Mouse (Mus musculus) central nervous system, embryonic 11.5 days (tissue): ENCODE data around the gene Wrnip1. TPM values are rescaled to one million over a fixed set of nuclear protein-coding genes. Genes with fewer than 3 reads are reported as not detected.

ENCODE experiments used
- polyA plus RNA-seq: library from polyadenylated mRNA; depleted of rRNA; stranded (reverse); fragments of >200 nt; gene quantifications from 2 replicates; pipeline ENCODE4 v1.2.3, GENCODE M21; 2012; rRNA removed

The Wrnip1 gene
- 32.9 and 39.8 TPM in 2 replicates for polyA plus RNA-seq

DNA sequence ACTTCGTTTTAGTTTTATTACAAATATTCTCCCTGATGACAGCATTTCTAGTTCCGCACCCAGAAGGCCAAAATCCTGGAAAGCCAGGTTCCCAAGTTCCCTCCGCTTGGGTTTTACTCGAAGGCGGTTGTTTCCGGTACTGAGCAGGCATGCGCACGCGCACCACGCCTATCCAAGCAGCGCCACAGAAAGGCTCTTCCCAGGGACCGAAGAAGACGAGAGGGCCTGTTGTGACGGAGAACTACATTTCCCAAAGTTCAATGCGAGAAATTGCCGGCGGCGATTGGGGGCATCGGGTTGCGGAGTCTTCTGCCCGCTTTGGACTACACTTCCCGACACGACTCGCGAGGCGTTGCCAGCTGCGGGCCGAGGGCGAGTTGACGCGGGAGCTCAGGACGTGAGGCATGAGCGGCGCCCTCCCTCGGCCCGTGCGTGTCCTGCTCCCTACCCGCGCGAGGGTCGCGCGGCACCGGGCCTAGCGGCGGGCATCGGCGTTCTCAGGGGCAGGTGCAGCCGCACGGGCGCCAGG, at the start of gene Wrnip1:
TSS of gene Wrnip1 (plus strand) at position 346 of the 529 bp plus-strand sequence.

DNA sequence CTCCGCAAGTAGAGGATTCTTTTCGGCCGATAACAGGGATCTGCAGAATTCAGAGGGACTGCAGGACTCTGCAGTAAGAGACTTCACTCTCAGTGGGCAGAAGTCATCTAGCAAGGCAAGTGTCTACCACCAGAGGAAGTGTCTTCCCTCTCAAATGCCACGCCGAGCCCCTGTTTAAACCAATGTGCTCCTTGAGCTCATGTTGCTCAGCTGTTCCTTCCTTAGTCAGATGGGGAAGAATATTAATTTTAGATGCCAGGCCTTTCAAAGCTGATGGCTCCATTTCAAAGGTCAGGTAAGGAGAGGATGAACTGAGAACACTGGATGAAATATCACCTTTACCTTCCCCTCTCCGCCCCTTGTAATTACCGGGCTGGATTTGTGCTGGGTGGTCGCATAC, 18.0 kb upstream of the Wrnip1 start, which contains the start of gene Mylk4:
TSS of gene Mylk4 (minus strand) at position 139 of the 400 bp plus-strand sequence.

DNA sequence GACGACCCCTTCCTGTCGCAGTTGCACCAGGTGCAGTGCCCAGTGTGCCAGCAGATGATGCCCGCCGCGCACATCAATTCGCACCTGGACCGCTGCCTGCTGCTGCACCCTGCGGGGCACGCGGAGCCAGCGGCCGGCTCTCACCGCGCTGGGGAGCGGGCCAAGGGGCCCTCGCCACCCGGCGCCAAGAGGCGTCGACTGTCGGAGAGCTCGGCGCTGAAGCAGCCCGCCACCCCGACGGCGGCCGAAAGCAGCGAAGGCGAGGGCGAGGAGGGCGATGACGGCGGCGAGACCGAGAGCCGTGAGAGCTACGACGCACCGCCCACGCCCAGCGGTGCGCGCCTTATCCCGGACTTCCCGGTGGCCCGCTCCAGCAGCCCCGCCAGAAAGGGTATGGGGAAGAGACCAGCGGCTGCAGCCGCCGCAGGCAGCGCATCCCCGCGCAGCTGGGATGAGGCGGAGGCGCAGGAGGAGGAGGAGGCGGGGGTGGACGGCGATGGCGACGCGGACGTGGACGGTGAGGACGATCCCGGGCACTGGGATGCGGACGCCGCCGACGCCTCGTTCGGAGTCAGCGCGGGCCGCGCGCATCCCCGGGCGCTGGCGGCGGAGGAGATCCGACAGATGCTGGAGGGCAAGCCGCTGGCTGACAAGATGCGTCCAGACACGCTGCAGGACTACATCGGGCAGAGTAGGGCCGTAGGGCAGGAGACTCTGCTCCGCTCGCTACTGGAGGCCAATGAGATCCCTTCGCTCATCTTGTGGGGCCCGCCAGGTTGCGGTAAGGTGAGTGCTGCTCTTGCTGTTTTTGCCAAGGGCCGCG, 632 bp downstream of the Wrnip1 start, which contains the start of gene D930007J09Rik:
TSS of gene D930007J09Rik (minus strand) at position 591 of the 823 bp plus-strand sequence.

DNA sequence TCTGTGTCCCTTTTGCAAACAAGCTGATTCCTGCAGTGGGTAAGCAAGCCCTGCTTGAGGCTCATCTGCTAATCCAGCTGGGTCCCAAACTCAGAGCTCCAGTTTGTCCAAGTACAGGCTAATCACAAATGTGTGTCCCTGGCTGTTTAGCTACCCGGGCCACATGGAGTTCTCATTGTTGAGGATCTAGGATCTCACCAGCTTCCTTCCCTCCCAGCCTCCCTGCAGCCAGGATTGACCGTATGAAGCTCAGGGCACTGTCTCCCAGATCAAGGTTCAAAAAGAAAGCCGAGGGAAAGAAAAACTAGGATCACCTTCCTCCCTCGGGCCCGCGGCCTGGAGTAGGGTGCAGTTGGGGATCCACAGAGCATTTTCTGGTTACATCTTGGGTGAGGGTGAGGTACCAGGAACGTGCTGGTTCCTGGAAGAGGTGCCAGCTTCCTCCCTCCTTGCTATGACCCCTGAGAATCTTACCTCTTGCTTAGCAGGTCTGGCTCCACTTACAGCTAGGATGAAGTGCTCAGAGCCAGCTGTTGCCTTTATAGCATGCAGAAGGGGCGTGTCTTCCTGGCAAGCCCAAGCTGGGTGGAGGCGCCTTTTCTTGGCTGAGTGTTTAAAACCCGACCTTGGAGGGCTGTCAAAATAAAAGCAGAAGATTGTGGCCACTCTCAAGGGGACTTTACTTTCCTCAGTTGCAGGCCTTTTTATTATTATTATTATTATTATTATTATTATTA, 49.0 kb downstream of the Wrnip1 start, which contains the start of gene Serpinb1a:
TSS of gene Serpinb1a (minus strand) at position 518 of the 737 bp plus-strand sequence.

Other genes with a start within 250 kb of the Wrnip1 start
- gene Mylk4, start 18.1 kb upstream of the Wrnip1 start, polyA plus RNA-seq, result 0.08 and 3.5 TPM in 2 replicates
- gene D930007J09Rik, start 811 bp downstream of the Wrnip1 start, polyA plus RNA-seq, result 0.18 and 0.80 TPM in 2 replicates
- gene Serpinb1a, start 49.1 kb downstream of the Wrnip1 start, polyA plus RNA-seq, result 0.94 and 1.2 TPM in 2 replicates
- not detected in 2 replicates for gene Serpinb1c, start 96.2 kb downstream of the Wrnip1 start, polyA plus RNA-seq
- gene Serpinb6b, start 163.2 kb downstream of the Wrnip1 start, polyA plus RNA-seq, result 1.0 and 1.4 TPM in 2 replicates
- gene Serpinb9, start 201.2 kb downstream of the Wrnip1 start, polyA plus RNA-seq, result 0.61 and 1.5 TPM in 2 replicates
- 0.01 and 0.07 TPM in 2 replicates for gene Serpinb9b, start 225.4 kb downstream of the Wrnip1 start, polyA plus RNA-seq